Mouse (Mus musculus) heart, postnatal 4 days (tissue): ENCODE data around the gene Helz2. TPM values are rescaled to one million over a fixed set of nuclear protein-coding genes. Genes with fewer than 3 reads are reported as not detected.

Source experiments
- DNase-seq: peaks from one replicate; pipeline ENCODE4 v3.0.0; 2021
- total RNA-seq, 2 experiments: library from RNA; stranded (reverse); gene quantifications; 2 replicates each; pipeline ENCODE4 v1.2.3; 2021

Helz2 gene
- total RNA-seq, 2 experiments from 2014 or later: 9.2 to 9.4 TPM

- no peak for DNase-seq
These were observed 3.7 kb downstream of the Helz2 start for GRCm38 (mm10) chr2:181238091-181238610.

DNA sequence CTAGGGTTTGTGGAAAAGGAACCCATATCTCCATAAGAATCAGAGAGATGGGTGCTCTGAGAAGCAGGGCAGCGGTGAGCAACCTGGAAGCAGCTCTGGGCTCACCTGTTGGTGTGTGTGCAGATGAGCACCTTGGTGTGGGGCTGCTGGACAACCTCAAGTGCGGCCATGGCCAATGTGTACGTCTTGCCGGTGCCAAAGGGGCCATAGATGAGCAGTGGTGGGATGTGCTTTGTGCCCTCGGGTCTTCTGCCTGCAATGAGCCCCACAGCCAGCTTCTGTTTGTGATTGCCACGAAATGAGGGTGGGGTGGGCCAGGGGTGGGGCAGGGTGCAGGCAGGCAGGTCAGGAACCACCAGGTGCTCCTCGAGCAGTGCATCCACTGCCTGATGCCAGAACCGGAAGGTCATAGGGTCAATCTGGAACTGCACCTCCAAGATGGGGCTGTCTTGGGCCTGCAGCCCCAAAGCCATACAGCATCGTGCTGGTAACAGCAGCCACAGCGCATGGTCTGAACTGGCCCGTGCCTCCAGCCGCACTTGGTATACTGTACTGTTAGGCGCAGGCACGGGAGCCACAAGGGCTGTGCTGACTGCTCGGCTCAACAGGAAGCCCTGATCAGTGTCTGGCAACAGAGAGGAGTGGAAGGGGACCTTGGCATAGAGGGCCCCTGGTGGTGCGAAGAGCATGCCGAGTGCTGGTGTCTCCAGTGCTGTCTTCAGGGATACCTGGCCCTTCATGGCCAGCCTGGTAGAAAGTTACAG lies 4.4 kb downstream of the Helz2 start:
- no peak for DNase-seq

DNA sequence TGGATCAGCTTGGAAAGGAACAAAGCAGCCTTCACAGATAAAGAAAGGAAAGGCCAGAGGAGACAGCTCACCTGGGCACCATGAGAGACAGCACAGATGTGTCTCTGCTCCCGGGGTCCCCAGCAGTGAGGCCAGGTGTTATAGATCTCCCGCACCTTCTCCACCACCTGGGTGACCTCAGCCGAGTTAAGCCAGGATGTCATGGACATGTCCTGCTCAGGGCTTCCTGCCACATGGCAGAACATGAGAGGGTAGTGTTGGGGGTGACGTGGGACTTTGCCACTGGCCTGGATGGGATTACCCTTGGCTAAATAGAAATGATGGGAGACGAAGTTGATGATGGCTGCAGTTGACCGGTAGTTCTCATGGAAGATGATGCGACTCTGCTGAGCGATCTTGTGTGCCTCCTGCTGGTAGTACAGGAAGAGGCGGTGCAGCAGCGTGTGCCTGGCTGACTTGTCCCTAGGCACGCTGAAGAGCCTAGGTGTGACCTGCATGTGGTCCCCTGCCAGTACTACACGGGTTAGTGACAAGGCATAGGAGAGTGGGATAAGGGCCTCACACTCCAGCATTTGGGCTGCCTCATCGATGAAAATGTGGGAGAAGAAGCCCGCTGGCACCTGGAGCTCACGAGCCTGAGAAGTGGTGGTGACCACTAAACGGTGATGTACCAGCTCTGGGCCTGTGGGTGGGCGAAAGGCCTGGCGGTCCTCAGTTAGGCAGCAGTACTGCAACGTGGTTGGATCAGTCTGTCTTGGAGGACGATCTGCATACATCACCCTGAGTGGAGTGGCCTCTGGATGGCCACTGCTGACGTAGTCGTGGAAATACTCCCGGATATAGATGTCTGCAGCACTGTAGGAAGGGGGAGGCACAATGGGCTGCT lies 5.9 kb downstream of the Helz2 start:
- DNase-seq: no peak

- no peak for DNase-seq
These were observed 7.1 kb downstream of the Helz2 start for GRCm38 (mm10) chr2:181234680-181235079.

GRCm38 (mm10) chr2:181233443-181233842 lies 8.4 kb downstream of the Helz2 start:
- DNase-seq: no peak

GRCm38 (mm10) chr2:181231171-181231570 lies 10.7 kb downstream of the Helz2 start:
- DNase-seq: no peak

- DNase-seq: no peak
These were observed 13.5 kb downstream of the Helz2 start for GRCm38 (mm10) chr2:181228335-181228734.

- DNase-seq: no peak
These were observed 14.7 kb downstream of the Helz2 start for GRCm38 (mm10) chr2:181227122-181227521.

DNA sequence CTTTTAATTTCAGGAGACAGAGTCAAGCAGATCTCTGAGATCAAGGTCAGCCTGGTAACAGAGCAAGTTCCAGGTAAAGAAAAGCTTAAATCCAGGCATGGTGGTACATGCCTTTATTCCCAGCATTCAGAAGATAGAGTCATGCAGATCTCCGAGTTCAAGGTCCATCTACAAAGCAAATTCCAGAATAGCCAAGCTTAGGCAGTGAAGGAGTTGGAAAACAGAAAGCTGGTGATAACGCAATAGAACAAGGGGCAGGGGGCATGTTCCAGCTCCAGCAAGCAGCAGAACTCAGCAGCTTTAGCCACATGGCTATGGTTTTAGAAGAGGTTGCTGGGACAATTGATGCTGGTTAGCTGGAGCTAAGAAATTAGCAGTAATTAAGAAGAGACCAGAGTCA lies 16.8 kb downstream of the Helz2 start:
- DNase-seq: no peak

DNA sequence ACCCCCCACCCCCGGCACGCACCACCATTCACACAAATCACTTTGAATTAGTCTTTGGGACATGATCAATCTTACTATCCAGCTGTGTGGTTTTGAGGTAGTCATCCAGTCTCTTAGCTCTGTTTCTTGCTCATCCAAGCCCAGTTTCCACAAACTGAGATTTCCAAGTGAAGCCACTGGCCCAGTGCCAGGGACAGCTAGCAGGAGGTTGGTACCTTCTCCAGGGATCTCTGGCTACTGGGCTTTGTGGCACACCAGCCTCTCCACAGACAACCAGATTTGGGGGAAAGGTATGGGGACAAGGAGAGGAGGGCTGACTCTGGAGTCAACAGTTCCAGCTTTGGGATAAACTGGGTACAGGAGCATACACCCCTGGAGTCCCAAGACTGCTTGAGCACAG lies 21.5 kb downstream of the Helz2 start:
- DNase-seq: no peak

DNA sequence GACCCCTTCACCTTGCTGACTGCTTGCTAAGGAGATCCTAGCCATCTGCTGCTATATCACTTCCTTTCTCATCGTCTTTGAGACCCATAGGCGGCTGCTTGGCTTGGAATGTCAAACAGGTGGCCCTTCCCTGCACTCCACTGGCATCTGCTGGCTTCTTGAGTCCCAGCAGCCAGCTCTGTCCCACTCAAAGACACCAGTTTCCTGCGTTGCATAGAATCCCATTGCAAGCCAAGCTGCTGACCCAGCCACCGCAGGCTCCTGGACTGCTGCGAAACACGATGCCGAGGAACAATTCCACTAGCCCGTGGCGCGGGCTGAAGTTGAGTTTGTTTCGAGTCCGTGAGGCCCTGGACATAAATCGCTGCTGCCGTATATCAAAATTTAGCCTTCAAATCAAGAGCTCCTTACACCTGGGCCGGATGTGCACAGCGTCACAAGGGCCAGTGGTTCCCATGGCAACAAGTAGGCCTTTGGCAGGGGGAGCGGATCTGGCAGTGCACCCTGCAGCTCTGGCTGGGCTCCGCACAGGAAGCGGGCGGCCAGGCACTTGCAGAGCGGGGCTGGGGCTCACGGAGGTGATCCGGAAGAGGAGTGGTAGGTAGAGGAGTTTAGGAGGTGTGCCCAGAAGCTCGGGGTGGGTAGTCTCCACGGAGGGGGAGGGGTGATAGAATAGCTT lies 22.1 kb downstream of the Helz2 start, which contains the start of gene Fndc11:
TSS of gene Fndc11 (plus strand) at position 476 of the 679 bp plus-strand sequence.
- DNase-seq: peak; percentile 81

DNA sequence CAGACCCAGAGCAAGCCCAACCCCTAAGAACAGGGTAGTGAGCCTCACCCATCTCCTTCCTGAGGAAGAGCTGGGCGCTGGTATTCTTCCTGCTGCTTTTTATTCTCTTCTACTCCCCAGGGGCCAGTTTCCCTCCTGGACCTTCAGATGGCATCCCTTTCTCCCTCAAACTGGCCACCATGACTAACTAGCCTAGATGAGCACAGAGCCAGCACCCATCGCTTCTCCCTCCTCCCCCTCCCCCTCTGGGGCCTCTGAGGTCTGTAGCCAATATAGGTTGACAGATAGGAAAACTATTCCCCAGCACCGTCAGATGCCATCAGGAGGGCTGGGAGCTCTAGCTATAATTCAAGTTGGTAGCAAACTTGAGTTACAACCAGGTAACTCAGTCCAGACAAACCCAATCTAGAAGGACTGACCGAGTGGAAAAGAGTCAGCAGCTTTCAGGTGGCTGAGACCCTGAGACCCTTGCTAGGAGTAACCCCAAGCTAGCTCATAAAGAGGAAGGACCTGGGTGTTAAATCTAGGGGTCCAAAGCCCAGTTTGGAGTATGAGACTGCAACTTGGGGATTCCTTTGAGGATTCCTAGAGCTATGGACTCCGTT lies 22.8 kb downstream of the Helz2 start:
- DNase-seq: no peak

DNA sequence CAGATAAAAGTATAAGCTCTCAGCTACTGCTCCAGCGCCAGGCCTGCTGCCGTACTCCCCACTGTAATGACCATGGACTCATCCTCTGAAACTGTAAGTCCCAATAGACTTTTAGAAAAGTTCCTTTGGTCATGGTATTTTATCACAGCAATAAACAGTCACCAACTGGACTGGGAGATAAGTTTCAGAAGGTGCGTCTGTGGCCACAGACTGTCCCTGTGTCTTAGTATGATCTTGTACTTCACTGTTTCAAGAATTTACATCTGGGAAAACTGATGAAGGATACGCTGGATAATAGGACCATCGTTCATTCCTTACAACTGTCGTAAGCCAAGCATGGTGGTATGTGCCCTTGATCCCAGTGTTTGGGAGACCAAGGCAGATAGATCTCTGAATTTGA lies 25.8 kb downstream of the Helz2 start:
- no peak for DNase-seq

GRCm38 (mm10) chr2:181213021-181213445 lies 28.8 kb downstream of the Helz2 start, which contains the start of gene Srms:
Srms (minus strand) TSS chr2:181213185.
- DNase-seq: peak; percentile 25

DNA sequence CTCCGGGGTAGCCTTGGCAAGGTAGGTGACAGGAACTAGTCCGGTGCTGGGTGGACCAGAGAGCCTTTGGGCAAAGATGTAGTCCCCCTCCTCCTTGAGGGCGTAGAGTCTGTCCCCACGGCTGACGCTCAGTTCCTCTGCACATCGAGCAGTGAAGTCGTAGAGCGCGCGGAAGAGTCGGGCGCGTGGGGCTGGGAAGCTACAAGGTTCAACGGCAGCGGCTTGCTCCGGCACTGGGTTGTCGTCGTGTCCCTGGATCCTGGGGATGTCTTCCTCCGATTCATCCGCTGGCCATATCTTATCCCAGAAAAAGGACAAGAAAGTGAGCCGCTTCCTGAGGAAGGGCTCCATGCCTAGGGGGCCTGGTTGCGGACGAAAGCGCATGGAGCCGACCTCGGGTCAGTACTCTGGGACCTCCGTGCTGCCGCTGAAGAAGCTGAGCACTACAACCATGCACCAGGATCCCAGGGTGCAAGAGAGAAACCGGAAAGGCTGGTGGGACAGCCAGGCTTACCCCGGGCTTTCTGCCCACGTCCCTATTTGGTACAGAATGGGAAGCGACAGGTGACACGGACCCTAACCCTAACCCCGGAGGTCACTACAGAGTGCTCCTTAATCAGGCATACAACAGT lies 29.3 kb downstream of the Helz2 start:
- no peak for DNase-seq

- DNase-seq: no peak
These were observed 35.7 kb downstream of the Helz2 start for GRCm38 (mm10) chr2:181206118-181206517.

- no peak for DNase-seq
These were observed 36.1 kb downstream of the Helz2 start for GRCm38 (mm10) chr2:181205678-181206077.

DNA sequence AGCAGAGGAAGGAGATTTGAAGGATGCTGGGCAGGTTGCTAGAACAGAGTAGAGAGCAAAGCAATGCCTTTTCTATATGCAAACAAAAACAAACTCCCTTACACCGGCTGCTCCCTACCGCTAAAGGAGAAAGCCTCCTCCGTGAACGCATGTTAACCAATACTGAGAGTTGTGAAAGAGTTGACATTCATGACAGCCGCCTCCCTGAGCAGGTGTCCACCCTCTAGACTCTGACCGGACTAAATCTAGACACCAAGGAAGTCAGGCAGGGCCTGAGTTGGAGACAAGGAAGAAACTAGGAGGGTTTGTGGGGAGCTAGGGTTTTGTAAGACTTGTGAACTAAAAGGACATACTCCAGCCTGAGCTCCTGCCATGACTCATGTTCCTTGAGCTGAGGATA lies 38.9 kb downstream of the Helz2 start:
- no peak for DNase-seq

DNA sequence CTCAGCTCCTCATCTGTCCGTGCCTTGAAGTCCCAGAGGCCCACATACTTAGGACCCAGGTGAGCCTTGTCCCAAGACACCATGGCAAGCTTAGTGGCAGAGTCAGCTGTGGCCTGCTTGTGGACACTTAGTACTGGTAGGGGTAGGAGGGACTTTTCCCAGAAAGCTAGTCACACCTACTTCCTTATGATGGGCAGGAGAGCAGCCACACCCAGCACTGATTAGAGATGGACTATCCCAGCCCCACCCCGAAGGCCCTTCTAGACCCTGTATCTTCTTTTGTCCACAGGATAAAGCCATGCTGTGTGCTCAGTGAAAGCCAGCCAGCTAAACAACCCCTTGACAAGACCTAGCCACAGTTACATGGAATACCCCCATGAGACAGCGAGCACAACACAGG lies 39.4 kb downstream of the Helz2 start, which contains the start of gene Ptk6:
TSS of gene Ptk6 (minus strand) at position 368 of the 400 bp plus-strand sequence.
- no peak for DNase-seq

DNA sequence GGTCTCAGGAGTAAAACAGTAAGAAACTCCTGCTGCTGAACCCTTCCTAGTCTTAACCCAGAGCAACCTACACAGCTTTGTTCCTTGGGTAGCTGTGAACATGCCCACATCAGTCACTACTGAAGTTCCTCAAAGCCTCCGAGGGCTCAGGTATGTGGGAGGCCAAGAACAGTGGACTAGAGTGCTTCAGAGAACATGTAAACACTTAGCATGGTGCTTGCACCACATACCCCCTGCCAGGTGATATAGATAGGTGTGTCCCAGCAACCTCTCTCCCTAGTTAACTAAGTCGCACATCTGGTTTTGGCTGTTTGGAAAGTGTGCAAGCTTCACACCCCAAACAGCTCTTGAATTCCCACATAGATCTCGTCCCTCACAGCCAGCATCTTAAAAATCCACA lies 40.2 kb downstream of the Helz2 start:
- no peak for DNase-seq

DNA sequence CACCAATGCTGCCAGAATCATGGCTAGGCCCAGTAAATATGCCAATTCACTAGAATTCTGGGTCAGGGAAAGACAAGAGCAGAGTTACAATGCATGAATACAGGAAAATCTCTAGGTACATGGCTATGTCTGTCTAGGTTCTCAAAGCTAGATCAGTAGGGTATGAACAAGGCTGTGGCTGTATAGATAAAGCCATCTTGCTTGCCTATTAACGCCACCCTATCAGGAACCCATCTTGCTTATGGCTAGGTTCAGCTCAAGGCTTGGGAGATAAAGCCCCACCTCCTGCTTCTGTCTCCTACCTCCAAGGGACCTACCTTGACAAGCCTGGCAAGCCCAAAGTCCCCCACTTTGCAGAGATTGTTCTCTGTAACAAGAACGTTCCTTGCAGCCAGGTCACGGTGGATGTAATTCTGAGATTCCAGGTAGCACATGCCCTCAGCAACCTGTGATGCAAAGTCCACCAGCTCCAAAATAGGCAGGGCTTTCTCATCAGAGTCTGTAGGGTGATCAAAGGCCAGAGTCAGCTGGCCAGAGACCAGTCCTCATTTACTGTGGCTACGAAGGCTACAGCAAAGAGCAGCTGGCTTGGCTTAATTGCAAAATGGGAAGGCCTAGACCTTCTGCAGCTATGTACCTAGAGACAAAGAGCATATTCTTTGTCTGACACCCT lies 45.1 kb downstream of the Helz2 start:
- DNase-seq: no peak
